Mouse (Mus musculus): ENCODE measurements around the gene Jph4. TPM values are rescaled to one million over a fixed set of nuclear protein-coding genes. Genes with fewer than 3 reads are reported as not detected.
A peak's percentile ranks its signal among the peaks of the same experiment; 100 is the strongest.

Jph4 gene
- total and polyA plus RNA-seq, 2 experiments, result not detected

DNA sequence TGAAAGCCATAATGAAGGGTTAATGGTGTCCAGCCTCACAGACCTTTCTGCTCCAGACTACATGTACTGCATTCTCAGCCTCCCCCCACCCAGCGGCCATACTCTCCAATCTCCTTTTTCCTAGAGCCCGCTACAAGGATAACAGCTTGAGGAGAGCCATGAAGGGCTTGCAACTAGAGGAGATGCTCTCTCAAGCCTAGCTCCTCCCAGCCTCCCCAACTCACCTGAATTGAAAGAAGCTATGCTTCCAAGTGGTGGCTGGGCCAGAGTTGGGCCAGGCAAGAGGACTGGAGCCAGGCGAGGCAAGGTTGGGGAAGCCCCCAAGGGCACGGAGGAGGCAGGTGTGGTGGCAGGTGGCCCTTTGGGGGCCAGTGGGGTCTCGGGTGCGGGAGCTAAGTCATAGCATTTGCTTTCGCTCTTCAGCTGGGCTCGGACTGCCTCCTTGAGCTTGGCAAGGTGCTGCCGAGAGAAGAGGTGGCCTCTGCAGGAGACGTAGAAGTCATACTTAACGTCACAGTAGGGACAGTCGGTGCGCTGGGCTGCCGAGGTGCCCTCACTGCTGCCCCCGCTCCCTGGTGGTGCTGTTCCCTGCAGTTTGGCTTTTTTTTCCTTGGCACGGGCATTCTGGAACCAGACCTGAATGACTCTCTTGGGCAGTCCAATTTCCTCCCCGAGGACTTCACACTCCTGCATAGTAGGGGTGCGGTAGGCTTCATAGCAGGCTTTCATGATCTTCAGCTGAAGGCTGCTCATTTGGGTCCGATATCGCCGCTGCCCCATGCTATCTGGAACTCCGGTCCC, 53.0 kb downstream of the Jph4 start:
- Histone ChIP-seq H3K79me2 (ENCODE audit: control insufficient read depth, insufficient read depth, low read length) (no peaks in the 10 kb centered on the region), H3K27me3 (ENCODE audit: control insufficient read depth, insufficient read depth, low read length) (no peaks in the 10 kb centered on the region), H3K9ac (ENCODE audit: low read depth, low read length) (no peak overlapping the region), H3K36me3 (ENCODE audit: control insufficient read depth, insufficient read depth, low read length) (peaks cover 2% of the 10 kb centered on the region; the same call in 1 of the 2 replicates), H3K4me1 (ENCODE audit: control insufficient read depth, insufficient read depth, low read length) (no peaks in the 10 kb centered on the region), H3K4me3 (ENCODE audit: insufficient read depth, low read depth, low read length) (no peak overlapping the region), H3K27ac (replicated peaks; ENCODE audit: insufficient read depth, low read depth, low read length) (no peak overlapping the region)
- no peak for DNase-seq (ENCODE audit: extremely low read depth, low read depth, low spot score)
- no peak for TF ChIP-seq CTCF (IDR thresholded peaks at IDR 0.05; ENCODE audit: low read depth, low read length)
- no peak for TF ChIP-seq POLR2A (IDR thresholded peaks at IDR 0.05; ENCODE audit: extremely low read depth, insufficient read depth, low read length)
- 94% methylated on average over 22 of the region's 22 CpGs for WGBS

DNA sequence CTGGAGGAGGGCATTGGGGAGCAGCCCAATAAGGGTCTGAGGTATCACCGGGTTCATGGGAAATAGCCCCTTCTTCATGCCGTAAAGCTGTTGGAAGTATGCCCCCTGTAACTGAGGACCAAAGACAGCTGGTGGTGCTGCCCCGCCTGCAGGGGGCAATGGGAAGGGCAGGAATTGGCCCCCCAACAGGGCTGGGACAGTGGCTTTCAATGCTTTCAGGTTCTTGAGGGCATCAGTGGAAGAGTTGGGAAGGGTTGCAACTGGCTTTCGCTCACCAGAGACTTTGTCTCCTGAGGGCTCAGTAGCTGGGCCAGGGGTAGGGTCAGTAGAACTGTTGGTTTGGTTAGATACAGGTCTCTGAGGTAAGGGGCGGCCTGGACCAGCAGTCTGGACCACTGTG, 53.6 kb downstream of the Jph4 start:
- Histone ChIP-seq H3K27ac (replicated peaks; ENCODE audit: insufficient read depth, low read depth, low read length) (no peak overlapping the region), H3K9ac (ENCODE audit: low read depth, low read length) (no peak overlapping the region), H3K27me3 (ENCODE audit: control insufficient read depth, insufficient read depth, low read length) (no peaks in the 10 kb centered on the region), H3K4me3 (ENCODE audit: insufficient read depth, low read depth, low read length) (no peak overlapping the region), H3K36me3 (ENCODE audit: control insufficient read depth, insufficient read depth, low read length) (peaks cover 2% of the 10 kb centered on the region; the same call in 1 of the 2 replicates), H3K79me2 (ENCODE audit: control insufficient read depth, insufficient read depth, low read length) (no peaks in the 10 kb centered on the region), H3K4me1 (ENCODE audit: control insufficient read depth, insufficient read depth, low read length) (no peaks in the 10 kb centered on the region)
- WGBS, result 85% methylated on average over 5 of the region's 5 CpGs
- no peak for TF ChIP-seq CTCF (IDR thresholded peaks at IDR 0.05; ENCODE audit: low read depth, low read length)
- TF ChIP-seq POLR2A (IDR thresholded peaks at IDR 0.05; ENCODE audit: extremely low read depth, insufficient read depth, low read length), result no peak
- no peak for DNase-seq (ENCODE audit: extremely low read depth, low read depth, low spot score)

DNA sequence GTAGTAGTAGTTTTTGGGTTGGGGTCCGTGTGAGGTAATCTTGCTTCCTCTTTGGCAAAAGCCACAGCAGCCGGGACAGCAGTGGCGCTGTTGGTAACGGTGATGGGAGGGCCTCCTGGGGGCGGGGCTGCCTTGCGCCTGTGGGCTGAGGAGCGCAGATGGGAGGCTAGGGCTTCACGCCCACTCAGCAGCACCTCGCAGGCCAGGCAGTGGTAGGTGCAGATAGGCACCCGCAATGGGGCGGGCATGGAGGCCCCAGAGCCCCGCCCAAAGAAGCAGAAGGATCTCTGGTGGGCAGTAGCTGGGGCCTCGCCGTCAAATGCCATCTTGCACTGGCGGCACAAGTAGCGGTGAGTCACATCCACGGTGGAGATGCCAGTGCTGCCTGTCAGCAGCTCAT, 54.1 kb downstream of the Jph4 start:
- Histone ChIP-seq H3K27me3 (ENCODE audit: control insufficient read depth, insufficient read depth, low read length) (no peaks in the 10 kb centered on the region), H3K27ac (replicated peaks; ENCODE audit: insufficient read depth, low read depth, low read length) (no peak overlapping the region), H3K4me1 (ENCODE audit: control insufficient read depth, insufficient read depth, low read length) (no peaks in the 10 kb centered on the region), H3K4me3 (ENCODE audit: insufficient read depth, low read depth, low read length) (no peak overlapping the region), H3K9ac (ENCODE audit: low read depth, low read length) (no peak overlapping the region), H3K36me3 (ENCODE audit: control insufficient read depth, insufficient read depth, low read length) (peaks cover 2% of the 10 kb centered on the region; the same call in 1 of the 2 replicates), H3K79me2 (ENCODE audit: control insufficient read depth, insufficient read depth, low read length) (no peaks in the 10 kb centered on the region)
- TF ChIP-seq POLR2A (IDR thresholded peaks at IDR 0.05; ENCODE audit: extremely low read depth, insufficient read depth, low read length), result no peak
- TF ChIP-seq CTCF (IDR thresholded peaks at IDR 0.05; ENCODE audit: low read depth, low read length), result no peak
- DNase-seq (ENCODE audit: extremely low read depth, low read depth, low spot score), result no peak
- 78% methylated on average over 16 of the region's 17 CpGs for WGBS

DNA sequence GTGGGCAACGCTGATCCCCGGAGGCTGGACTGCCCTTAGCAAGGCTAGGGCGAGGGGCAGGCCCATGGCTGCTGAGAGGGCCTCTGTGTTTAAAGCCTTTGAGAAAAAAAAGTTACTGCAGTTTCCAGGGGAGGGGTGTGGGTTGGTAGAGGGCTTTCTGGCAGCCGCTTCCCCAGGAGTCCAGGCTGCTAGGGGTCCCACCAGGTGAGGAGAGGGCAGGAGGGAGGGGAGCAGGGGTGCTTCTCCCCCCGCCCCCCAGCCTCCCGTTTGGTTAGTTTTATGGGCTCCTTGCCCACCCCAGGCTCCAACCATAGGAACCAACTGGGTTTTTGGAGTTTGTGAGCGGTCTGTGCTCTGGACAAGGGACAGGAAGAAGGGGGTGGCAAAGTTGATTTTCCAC, 54.9 kb downstream of the Jph4 start:
- no peaks in the 10 kb centered on the region for H3K4me1 ChIP-seq (ENCODE audit: control insufficient read depth, insufficient read depth, low read length)
- no peak overlapping the region for H3K9ac ChIP-seq (ENCODE audit: low read depth, low read length)
- WGBS, result 67% methylated on average over 7 of the region's 7 CpGs
- no peak overlapping the region for H3K4me3 ChIP-seq (ENCODE audit: insufficient read depth, low read depth, low read length)
- DNase-seq (ENCODE audit: extremely low read depth, low read depth, low spot score), result no peak
- TF ChIP-seq POLR2A (IDR thresholded peaks at IDR 0.05; ENCODE audit: extremely low read depth, insufficient read depth, low read length) (no peak), CTCF (IDR thresholded peaks at IDR 0.05; ENCODE audit: low read depth, low read length) (no peak)
- no peaks in the 10 kb centered on the region for H3K79me2 ChIP-seq (ENCODE audit: control insufficient read depth, insufficient read depth, low read length)
- H3K36me3 ChIP-seq (ENCODE audit: control insufficient read depth, insufficient read depth, low read length), result no peaks in the 10 kb centered on the region
- H3K27ac ChIP-seq (replicated peaks; ENCODE audit: insufficient read depth, low read depth, low read length), result no peak overlapping the region
- H3K27me3 ChIP-seq (ENCODE audit: control insufficient read depth, insufficient read depth, low read length), result no peaks in the 10 kb centered on the region

DNA sequence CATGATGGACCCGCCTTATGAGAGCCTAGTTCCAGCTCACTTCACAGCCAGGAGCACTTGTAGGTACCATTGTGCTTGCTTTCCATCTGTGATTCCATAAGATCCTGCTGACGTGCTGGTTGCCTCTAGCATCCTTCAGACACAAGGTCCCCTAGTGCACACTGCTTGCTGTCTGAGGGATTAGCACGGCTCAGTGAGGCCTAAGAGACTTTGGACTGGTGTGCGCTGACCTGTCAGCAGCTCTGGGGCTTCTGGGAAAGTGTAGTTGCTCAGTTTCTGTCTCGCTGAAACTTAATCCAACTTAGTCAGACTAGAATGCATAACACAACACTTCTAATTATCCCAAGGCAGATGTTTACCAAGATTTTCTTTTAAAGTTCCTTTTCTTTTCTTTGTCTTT, 56.8 kb downstream of the Jph4 start:
- H3K4me3 ChIP-seq (ENCODE audit: insufficient read depth, low read depth, low read length), result no peak overlapping the region
- WGBS, result 61% methylated on average over 5 of the region's 5 CpGs
- no peaks in the 10 kb centered on the region for H3K36me3 ChIP-seq (ENCODE audit: control insufficient read depth, insufficient read depth, low read length)
- H3K4me1 ChIP-seq (ENCODE audit: control insufficient read depth, insufficient read depth, low read length), result no peaks in the 10 kb centered on the region
- peak; percentile 25 for DNase-seq (ENCODE audit: extremely low read depth, low read depth, low spot score)
- H3K9ac ChIP-seq (ENCODE audit: low read depth, low read length), result no peak overlapping the region
- H3K27me3 ChIP-seq (ENCODE audit: control insufficient read depth, insufficient read depth, low read length), result no peaks in the 10 kb centered on the region
- TF ChIP-seq POLR2A (IDR thresholded peaks at IDR 0.05; ENCODE audit: extremely low read depth, insufficient read depth, low read length), result no peak
- TF ChIP-seq CTCF (IDR thresholded peaks at IDR 0.05; ENCODE audit: low read depth, low read length), result no peak
- no peak overlapping the region for H3K27ac ChIP-seq (replicated peaks; ENCODE audit: insufficient read depth, low read depth, low read length)
- no peaks in the 10 kb centered on the region for H3K79me2 ChIP-seq (ENCODE audit: control insufficient read depth, insufficient read depth, low read length)

DNA sequence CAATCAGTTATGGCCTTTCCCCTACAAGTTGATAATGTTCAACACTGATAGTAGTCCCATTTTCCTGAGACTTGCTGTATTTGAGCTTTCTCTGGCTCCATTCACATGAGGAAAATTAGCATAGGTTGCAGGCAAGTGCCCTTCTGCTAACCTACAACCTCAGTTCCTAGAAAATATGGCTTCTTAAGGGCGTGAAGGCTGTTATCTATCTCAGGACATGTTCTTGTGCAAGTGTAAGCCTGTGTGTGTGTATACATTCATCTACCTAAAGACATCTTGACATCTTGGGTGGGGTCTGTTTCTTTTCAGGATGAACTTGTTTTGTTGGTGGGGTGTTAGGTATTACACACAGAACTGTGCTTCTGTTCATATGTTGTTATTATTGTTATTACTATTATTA, 57.7 kb downstream of the Jph4 start:
- H3K4me3 ChIP-seq (ENCODE audit: insufficient read depth, low read depth, low read length), result no peak overlapping the region
- H3K27me3 ChIP-seq (ENCODE audit: control insufficient read depth, insufficient read depth, low read length), result no peaks in the 10 kb centered on the region
- DNase-seq (ENCODE audit: extremely low read depth, low read depth, low spot score), result no peak
- H3K4me1 ChIP-seq (ENCODE audit: control insufficient read depth, insufficient read depth, low read length), result no peaks in the 10 kb centered on the region
- WGBS, result 79% methylated on average over 1 of the region's 1 CpGs
- H3K9ac ChIP-seq (ENCODE audit: low read depth, low read length), result no peak overlapping the region
- no peak overlapping the region for H3K27ac ChIP-seq (replicated peaks; ENCODE audit: insufficient read depth, low read depth, low read length)
- TF ChIP-seq CTCF (IDR thresholded peaks at IDR 0.05; ENCODE audit: low read depth, low read length) (no peak), POLR2A (IDR thresholded peaks at IDR 0.05; ENCODE audit: extremely low read depth, insufficient read depth, low read length) (no peak)
- no peaks in the 10 kb centered on the region for H3K79me2 ChIP-seq (ENCODE audit: control insufficient read depth, insufficient read depth, low read length)
- no peaks in the 10 kb centered on the region for H3K36me3 ChIP-seq (ENCODE audit: control insufficient read depth, insufficient read depth, low read length)

Other genes with a start within 250 kb of the Jph4 start
- 1.9 and 2.5 TPM in 2 replicates for gene Homez, start 246.0 kb downstream of the Jph4 start, total RNA-seq (2014; rRNA removed)
- 2.1 and 3.3 TPM in 2 replicates for gene Homez, start 246.0 kb downstream of the Jph4 start, polyA plus RNA-seq (2012; rRNA removed)
- gene Ppp1r3e, start 239.4 kb downstream of the Jph4 start, total RNA-seq (2014; rRNA removed), result 4.9 and 6.4 TPM in 2 replicates
- gene Ppp1r3e, start 239.4 kb downstream of the Jph4 start, polyA plus RNA-seq (2012; rRNA removed), result 7.5 and 8.7 TPM in 2 replicates
- gene Bcl2l2, start 233.6 kb downstream of the Jph4 start, total RNA-seq (2014; rRNA removed), result 14.1 and 17.2 TPM in 2 replicates
- 17.3 and 19.5 TPM in 2 replicates for gene Bcl2l2, start 233.6 kb downstream of the Jph4 start, polyA plus RNA-seq (2012; rRNA removed)
- 0.13 TPM in 1 of 2 replicates, not detected in the other for gene Gm20521, start 233.5 kb downstream of the Jph4 start, total RNA-seq (2014; rRNA removed)
- gene Gm20521, start 233.5 kb downstream of the Jph4 start, polyA plus RNA-seq (2012; rRNA removed), result 7.9 TPM in 1 of 2 replicates, not detected in the other
- gene Pabpn1, start 224.4 kb downstream of the Jph4 start, total RNA-seq (2014; rRNA removed), result 29.7 and 37.8 TPM in 2 replicates
- 65.4 and 89.4 TPM in 2 replicates for gene Pabpn1, start 224.4 kb downstream of the Jph4 start, polyA plus RNA-seq (2012; rRNA removed)
- gene Slc22a17, start 203.8 kb downstream of the Jph4 start, total RNA-seq (2014; rRNA removed), result 0.46 and 0.81 TPM in 2 replicates
- gene Slc22a17, start 203.8 kb downstream of the Jph4 start, polyA plus RNA-seq (2012; rRNA removed), result 1.4 and 2.7 TPM in 2 replicates
- under 0.01 and 0.20 TPM in 2 replicates for gene Efs, start 190.8 kb downstream of the Jph4 start, total RNA-seq (2014; rRNA removed)
- gene Efs, start 190.8 kb downstream of the Jph4 start, polyA plus RNA-seq (2012; rRNA removed), result 0.13 and 0.15 TPM in 2 replicates
- not detected in 2 replicates for gene Il25, start 184.2 kb downstream of the Jph4 start, total RNA-seq (2014; rRNA removed)
- gene Il25, start 184.2 kb downstream of the Jph4 start, polyA plus RNA-seq (2012; rRNA removed), result not detected in 2 replicates
- not detected in 2 replicates for gene Cmtm5, start 180.7 kb downstream of the Jph4 start, total RNA-seq (2014; rRNA removed)
- not detected in 2 replicates for gene Cmtm5, start 180.7 kb downstream of the Jph4 start, polyA plus RNA-seq (2012; rRNA removed)
- 0.60 TPM in 1 of 2 replicates, not detected in the other for gene Myh6, start 150.0 kb downstream of the Jph4 start, total RNA-seq (2014; rRNA removed)
- 0.02 and 0.04 TPM in 2 replicates for gene Myh6, start 150.0 kb downstream of the Jph4 start, polyA plus RNA-seq (2012; rRNA removed)
- gene Gm17428, start 140.0 kb downstream of the Jph4 start, total RNA-seq (2014; rRNA removed), result not detected in 2 replicates
- gene Gm17428, start 140.0 kb downstream of the Jph4 start, polyA plus RNA-seq (2012; rRNA removed), result not detected in 2 replicates
- 1.5 TPM in 1 of 2 replicates, not detected in the other for gene Myh7, start 122.3 kb downstream of the Jph4 start, total RNA-seq (2014; rRNA removed)
- 0.02 TPM in 1 of 2 replicates, not detected in the other for gene Myh7, start 122.3 kb downstream of the Jph4 start, polyA plus RNA-seq (2012; rRNA removed)
- gene Ngdn, start 101.5 kb downstream of the Jph4 start, total RNA-seq (2014; rRNA removed), result 25.8 and 26.9 TPM in 2 replicates
- gene Ngdn, start 101.5 kb downstream of the Jph4 start, polyA plus RNA-seq (2012; rRNA removed), result 6.9 and 8.1 TPM in 2 replicates
- gene Zfhx2, start 24.6 kb downstream of the Jph4 start, total RNA-seq (2014; rRNA removed), result 1.5 and 1.7 TPM in 2 replicates
- gene Zfhx2, start 24.6 kb downstream of the Jph4 start, polyA plus RNA-seq (2012; rRNA removed), result 1.4 and 1.7 TPM in 2 replicates
- 14.6 and 15.4 TPM in 2 replicates for gene Thtpa, start 22.2 kb downstream of the Jph4 start, total RNA-seq (2014; rRNA removed)
- 8.7 and 10.9 TPM in 2 replicates for gene Thtpa, start 22.2 kb downstream of the Jph4 start, polyA plus RNA-seq (2012; rRNA removed)
- gene Ap1g2, start 10.3 kb downstream of the Jph4 start, total RNA-seq (2014; rRNA removed), result 4.9 and 5.4 TPM in 2 replicates
- 8.7 and 15.6 TPM in 2 replicates for gene Ap1g2, start 10.3 kb downstream of the Jph4 start, polyA plus RNA-seq (2012; rRNA removed)
- gene Dhrs2, start 105.1 kb upstream of the Jph4 start, total RNA-seq (2014; rRNA removed), result not detected in 2 replicates
- not detected in 2 replicates for gene Dhrs2, start 105.1 kb upstream of the Jph4 start, polyA plus RNA-seq (2012; rRNA removed)